Mouse (Mus musculus) heart, postnatal 0 days (tissue): ENCODE results near the gene Prr29. TPM values are rescaled to one million over a fixed set of nuclear protein-coding genes. Genes with fewer than 3 reads are reported as not detected.

ENCODE experiments used
- ATAC-seq: fragments of 200-750 bp; cut with Nextera tagmentation; 2 replicates; pipeline ENCODE4 v1.8.0; 2017; ENCODE audit warnings: low read depth, moderate number of reproducible peaks, moderate library complexity; ENCODE audit not compliant: insufficient read depth
- DNase-seq: peaks from one replicate; pipeline ENCODE4 v3.0.0-alpha.2; 2016; ENCODE audit warnings: low spot score
- H3K27ac ChIP-seq: fragments of 300-500 bp; sonication (generic); 2 replicates; pipeline ENCODE4 v1.5.1; 2014; ENCODE audit warnings: low read depth, mild to moderate bottlenecking
- H3K27me3 ChIP-seq: fragments of 300-500 bp; sonication (generic); 2 replicates; pipeline ENCODE4 v1.6.1; 2014; ENCODE audit warnings: low read length, mixed read lengths; ENCODE audit not compliant: control insufficient read depth, insufficient read depth
- H3K36me3 ChIP-seq: fragments of 300-500 bp; sonication (generic); replicated peaks from 2 replicates; pipeline ENCODE4 v1.6.1; 2014; ENCODE audit warnings: low read length, mixed read lengths; ENCODE audit not compliant: control insufficient read depth, insufficient read depth
- H3K4me1 ChIP-seq: fragments of 300-500 bp; sonication (generic); 2 replicates; pipeline ENCODE4 v1.6.1; 2014; ENCODE audit warnings: antibody characterized with exemption; ENCODE audit not compliant: control insufficient read depth, insufficient read depth
- H3K4me2 ChIP-seq: fragments of 300-500 bp; sonication (generic); 2 replicates; pipeline ENCODE4 v1.6.1; 2014; ENCODE audit warnings: low read depth, mild to moderate bottlenecking, low read length, moderate library complexity
- H3K4me3 ChIP-seq: fragments of 300-500 bp; sonication (generic); 2 replicates; pipeline ENCODE4 v1.5.1; 2014; ENCODE audit warnings: low read depth, low read length
- H3K9ac ChIP-seq: fragments of 300-500 bp; sonication (generic); replicated peaks from 2 replicates; pipeline ENCODE4 v1.6.1; 2014; ENCODE audit warnings: low read depth, low read length, mixed read lengths
- H3K9me3 ChIP-seq: fragments of 300-500 bp; sonication (generic); replicated peaks from 2 replicates; pipeline ENCODE4 v1.6.1; 2016; ENCODE audit warnings: low read length; ENCODE audit not compliant: control insufficient read depth
- CTCF ChIP-seq: IDR thresholded peaks from 2 replicates; pipeline ENCODE4 v1.5.1; 2016; ENCODE audit warnings: antibody characterized with exemption, control low read depth, low read depth
- EP300 ChIP-seq: IDR thresholded peaks from 2 replicates; pipeline ENCODE4 v1.6.1; 2016; ENCODE audit warnings: antibody characterized with exemption, low read depth
- WGBS: fragments of 180-500 bp; shearing (Covaris S2); extraction: QIAGEN DNeasy Blood & Tissue Kit; methylation state at CpG from one replicate; pipeline ENCODE4 v1.1.7; 2014; 5-methylcytosine and 5-hydroxymethylcytosine counted together
- polyA plus RNA-seq: library from polyadenylated mRNA; unstranded; fragments of >200 nt; fragmentation: Nextera tagmentation; extraction: Ambion mirVana; gene quantifications from 2 replicates; pipeline ENCODE4 v1.2.1, GENCODE M21; 2015
- total RNA-seq: library from RNA; depleted of rRNA; stranded (reverse); fragments of >200 nt; gene quantifications from 2 replicates; pipeline ENCODE4 v1.2.3, GENCODE M21; 2014; ENCODE audit warnings: low replicate concordance

The Prr29 gene
- total and polyA plus RNA-seq, 2 experiments from 2014 or later = 0.55 TPM; not detected in 1

- Histone ChIP-seq H3K4me2 (no peak overlapping the region), H3K9me3 (no peaks in the 10 kb centered on the region), H3K4me3 (no peak overlapping the region), H3K27me3 (no peaks in the 10 kb centered on the region), H3K36me3 (peaks cover 38% of the 10 kb centered on the region), H3K9ac (no peak overlapping the region), H3K27ac (no peak overlapping the region), H3K4me1 (no peaks in the 10 kb centered on the region)
- ATAC-seq (no peak), DNase-seq (no peak)
- WGBS = 76% methylated on average over 3 of the region's 3 CpGs
- TF ChIP-seq EP300 (no peak), CTCF (peak; percentile 58)
These were observed 32.4 kb downstream of the Prr29 start for GRCm38 (mm10) chr11:106397656-106398055.

DNA sequence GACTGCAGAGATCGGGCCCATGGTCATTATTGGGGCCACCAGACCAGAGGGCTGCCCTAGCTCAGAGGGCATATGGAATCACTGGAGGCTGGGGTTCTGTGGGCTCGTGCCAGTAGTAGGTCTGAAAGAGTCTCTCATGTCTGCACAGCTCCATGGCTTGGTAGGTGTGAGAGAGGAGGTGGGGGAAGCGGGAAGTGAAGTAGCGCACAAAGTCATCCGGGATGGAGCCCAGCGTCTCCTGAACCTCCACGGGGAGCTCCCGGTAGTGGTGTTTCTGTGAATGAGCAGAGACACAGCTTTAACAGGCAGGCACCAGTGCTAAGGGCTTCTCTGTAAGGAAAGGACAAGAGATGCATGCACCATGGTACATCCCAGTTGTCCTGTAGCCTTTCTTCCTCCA is 33.2 kb downstream of the Prr29 start:
- Histone ChIP-seq H3K4me1 (no peaks in the 10 kb centered on the region), H3K9ac (no peak overlapping the region), H3K9me3 (no peaks in the 10 kb centered on the region), H3K27ac (no peak overlapping the region), H3K4me2 (no peak overlapping the region), H3K36me3 (peaks cover 47% of the 10 kb centered on the region), H3K27me3 (no peaks in the 10 kb centered on the region), H3K4me3 (no peak overlapping the region)
- ATAC-seq (no peak), DNase-seq (no peak)
- 83% methylated on average over 8 of the region's 8 CpGs for WGBS
- TF ChIP-seq CTCF = no peak
- TF ChIP-seq EP300 = no peak

DNA sequence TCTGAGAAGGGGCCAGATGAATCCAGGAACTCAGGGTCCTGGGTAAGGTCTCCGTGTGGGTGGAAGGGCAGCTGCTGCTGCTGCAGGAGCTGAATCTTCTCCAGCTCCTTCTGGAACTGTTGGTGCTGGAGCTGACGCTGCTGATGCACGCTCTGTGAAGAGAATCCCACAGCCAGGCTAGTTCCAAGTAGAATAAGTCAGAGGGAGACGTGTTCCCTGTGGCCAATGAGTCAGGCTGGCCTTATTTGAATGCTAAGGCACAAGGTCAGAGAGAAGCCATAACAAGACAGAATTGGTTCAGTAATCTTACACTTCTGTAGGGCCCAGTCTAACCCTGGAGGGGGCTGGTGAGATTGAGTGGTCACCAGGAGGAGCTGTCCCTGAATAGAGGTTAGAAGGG is 44.7 kb downstream of the Prr29 start:
- no peaks in the 10 kb centered on the region for H3K9me3 ChIP-seq
- ATAC-seq (no peak), DNase-seq (no peak)
- no peak for TF ChIP-seq EP300
- TF ChIP-seq CTCF = no peak
- H3K4me2 ChIP-seq = no peak overlapping the region
- H3K4me3 ChIP-seq = no peak overlapping the region
- H3K9ac ChIP-seq = no peak overlapping the region
- WGBS = 73% methylated on average over 4 of the region's 4 CpGs
- H3K27me3 ChIP-seq = no peaks in the 10 kb centered on the region
- H3K36me3 ChIP-seq = peaks cover 72% of the 10 kb centered on the region
- no peaks in the 10 kb centered on the region for H3K4me1 ChIP-seq
- H3K27ac ChIP-seq = no peak overlapping the region

DNA sequence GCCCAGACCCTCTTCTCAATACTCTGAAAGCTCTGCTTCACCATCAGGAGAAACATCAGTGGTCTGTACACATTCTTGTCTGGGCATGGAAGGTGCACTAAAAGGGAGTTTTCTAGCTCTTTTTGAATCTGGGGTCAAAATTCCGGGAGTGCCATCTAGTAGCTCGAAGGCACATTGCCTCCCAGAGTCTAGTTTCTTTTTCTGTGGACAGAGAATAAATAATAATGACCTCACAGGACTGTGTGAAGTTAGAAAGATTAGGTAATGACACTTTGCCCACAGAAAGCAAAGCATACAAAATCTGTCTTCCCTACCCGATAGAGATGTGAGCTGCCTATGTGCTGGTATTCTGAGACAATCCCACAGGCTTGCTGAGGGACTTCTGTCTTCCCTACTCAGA is 45.2 kb downstream of the Prr29 start:
- Histone ChIP-seq H3K9ac (no peak overlapping the region), H3K9me3 (no peaks in the 10 kb centered on the region), H3K27me3 (no peaks in the 10 kb centered on the region), H3K36me3 (peaks cover 68% of the 10 kb centered on the region), H3K4me3 (no peak overlapping the region), H3K4me1 (no peaks in the 10 kb centered on the region), H3K4me2 (no peak overlapping the region), H3K27ac (no peak overlapping the region)
- TF ChIP-seq CTCF (no peak), EP300 (no peak)
- DNase-seq (no peak), ATAC-seq (no peak)
- 87% methylated on average over 3 of the region's 3 CpGs for WGBS

DNA sequence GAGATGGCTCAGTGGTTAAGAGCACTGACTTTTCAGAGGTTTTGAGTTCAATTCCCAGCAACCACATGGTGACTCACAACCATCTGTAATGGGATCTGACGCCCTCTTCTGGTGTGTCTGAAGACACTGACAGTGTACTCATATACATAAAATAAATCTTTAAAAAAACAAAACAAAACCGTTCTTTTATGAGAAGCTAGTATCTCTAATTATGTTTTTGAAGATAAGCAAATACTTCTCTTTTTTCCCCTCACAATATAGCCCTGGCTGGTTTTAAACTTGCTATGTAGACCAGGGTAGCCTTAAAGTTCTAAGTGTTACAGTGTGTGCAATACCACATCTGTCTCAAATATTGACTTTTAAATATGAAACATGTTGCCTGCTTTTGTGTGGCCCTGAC is 45.9 kb downstream of the Prr29 start:
- no peaks in the 10 kb centered on the region for H3K27me3 ChIP-seq
- WGBS = 78% methylated on average over 2 of the region's 2 CpGs

GRCm38 (mm10) chr11:106412641-106413360 is 47.5 kb downstream of the Prr29 start:
- Histone ChIP-seq H3K36me3 (peaks cover 51% of the 10 kb centered on the region), H3K27ac (no peak overlapping the region), H3K27me3 (no peaks in the 10 kb centered on the region), H3K9ac (no peak overlapping the region), H3K9me3 (no peaks in the 10 kb centered on the region), H3K4me2 (no peak overlapping the region), H3K4me3 (no peak overlapping the region), H3K4me1 (no peaks in the 10 kb centered on the region)
- ATAC-seq (no peak), DNase-seq (no peak)
- TF ChIP-seq EP300 (no peak), CTCF (no peak)
- WGBS = 78% methylated on average over 3 of the region's 3 CpGs

More for the DNA sequence above, 45.9 kb downstream of the Prr29 start:
- peaks cover 66% of the 10 kb centered on the region for H3K36me3 ChIP-seq
- no peak overlapping the region for H3K4me3 ChIP-seq
- H3K4me2 ChIP-seq = no peak overlapping the region
- ATAC-seq (no peak), DNase-seq (no peak)
- TF ChIP-seq EP300 (no peak), CTCF (no peak)
- no peaks in the 10 kb centered on the region for H3K9me3 ChIP-seq
- H3K4me1 ChIP-seq = no peaks in the 10 kb centered on the region
- no peak overlapping the region for H3K27ac ChIP-seq
- H3K9ac ChIP-seq = no peak overlapping the region
